Mouse (Mus musculus) E14TG2a.4 (cell line): Measurements from ENCODE around the gene Slc6a6.

Experiments used
- CTCF ChIP-seq: conservative IDR thresholded peaks from 2 replicates; pipeline ENCODE4 v1.5.1; 2014; ENCODE audit warnings: low read length
- POU5F1 ChIP-seq: IDR thresholded peaks from 2 replicates; pipeline ENCODE4 v1.6.1; 2014; ENCODE audit warnings: low read length, borderline replicate concordance

DNA sequence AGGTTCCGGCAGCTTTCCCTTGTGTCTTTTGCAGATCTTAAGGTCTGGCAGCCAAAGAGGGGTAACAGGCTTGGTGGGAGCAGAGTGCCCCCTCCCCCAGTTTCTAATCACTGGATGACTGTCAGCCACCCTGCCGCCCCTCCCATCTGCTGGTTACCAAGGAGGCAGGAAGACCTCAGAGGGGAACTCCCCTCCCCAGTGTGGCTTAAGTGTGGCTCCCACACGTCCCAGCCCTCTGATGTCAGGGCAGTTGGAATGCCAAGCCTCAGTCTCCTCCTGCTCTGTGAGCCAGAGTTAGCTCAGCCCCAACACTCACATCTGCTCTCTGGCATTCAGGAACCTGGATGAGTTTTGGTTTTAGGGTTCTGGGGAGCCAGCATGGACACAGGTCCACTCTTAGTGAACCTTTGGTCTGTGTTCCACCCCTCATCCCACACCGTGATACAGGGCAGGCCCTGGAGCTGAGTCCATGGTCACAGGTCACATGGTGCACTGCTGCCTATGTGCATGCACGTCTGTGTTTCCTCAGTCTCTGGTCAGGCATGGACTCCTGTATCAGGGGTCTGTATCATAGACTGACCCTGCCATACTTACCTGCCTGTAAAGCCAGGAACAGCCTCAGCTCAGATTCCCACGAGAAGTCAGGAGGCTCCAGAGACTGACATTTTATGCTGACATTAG, 45.2 kb downstream of the Slc6a6 start:
- TF ChIP-seq CTCF = no peak
- TF ChIP-seq POU5F1 = no peak
